Mouse (Mus musculus): Measurements from ENCODE around the gene Fmo5. TPM values are rescaled to one million over a fixed set of nuclear protein-coding genes. Genes with fewer than 3 reads are reported as not detected.
A peak's percentile ranks its signal among the peaks of the same experiment; 100 is the strongest.

The Fmo5 gene
- polyA plus RNA-seq (2014; fragmentation: Nextera tagmentation; extraction: Ambion mirVana): 13.1 and 13.6 TPM in 2 replicates

DNA sequence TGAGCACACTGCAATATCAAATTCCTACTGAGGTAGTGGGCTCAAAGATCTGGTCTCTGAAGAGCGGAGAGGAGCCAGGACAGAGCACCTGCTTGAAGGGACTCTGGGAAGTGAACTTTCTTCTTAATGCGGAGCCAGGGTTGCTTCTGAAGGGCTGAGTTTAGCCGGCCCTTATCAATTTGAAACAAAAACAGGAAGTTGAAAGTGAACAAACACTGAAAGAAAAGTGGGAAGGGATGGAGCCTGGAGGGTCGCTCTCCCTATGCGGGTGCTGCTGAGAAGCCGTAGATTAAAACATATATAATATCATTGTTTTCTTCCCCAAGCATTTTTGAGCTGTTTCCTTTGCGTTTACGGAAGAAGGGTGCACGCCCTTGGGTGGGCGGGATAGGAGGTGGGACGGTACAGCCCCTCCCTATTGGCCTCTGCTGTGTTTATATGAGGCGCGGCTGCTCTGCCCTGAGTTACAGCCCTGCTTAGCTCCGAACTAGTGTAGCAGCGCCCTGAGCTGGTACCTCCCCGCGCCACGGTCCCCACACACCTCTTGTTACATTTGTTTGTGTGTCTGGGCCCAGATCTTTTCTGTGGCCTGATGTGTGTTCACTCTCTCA is at the start of gene Fmo5:
Gene Fmo5 (plus strand): TSS at position 414 of the 611 bp plus-strand sequence.
- 0 out of 2 replicates have a peak within 1 kb of the TSS, but pooled peaks have one; percentile 6 for H3K27ac ChIP-seq (ENCODE audit: low read depth)
- no peaks in the 10 kb centered on the region for H3K9me3 ChIP-seq (ENCODE audit: control insufficient read depth, low read length)
- H3K36me3 ChIP-seq (ENCODE audit: control insufficient read depth, insufficient read depth, low read length): no peaks in the 10 kb centered on the region
- H3K4me2 ChIP-seq (ENCODE audit: low read length): peak within 1 kb of the TSS; percentile 80
- H3K9ac ChIP-seq (ENCODE audit: low read length): peak within 1 kb of the TSS; percentile 32
- ATAC-seq (replicated peaks; ENCODE audit: low FRiP score, low TSS enrichment, low read depth) (peak; percentile 93), DNase-seq (ENCODE audit: low spot score) (peak; percentile 77)
- no peaks in the 10 kb centered on the region; the same call in 1 of the 2 replicates for H3K4me1 ChIP-seq (replicated peaks; ENCODE audit: control insufficient read depth, insufficient read depth, low read length)
- 1% methylated on average over 18 of the region's 18 CpGs for WGBS
- H3K4me3 ChIP-seq (ENCODE audit: low read depth, low read length): peak within 1 kb of the TSS; percentile 52
- no peaks in the 10 kb centered on the region for H3K27me3 ChIP-seq (replicated peaks; ENCODE audit: control insufficient read depth, insufficient read depth, low read length)

DNA sequence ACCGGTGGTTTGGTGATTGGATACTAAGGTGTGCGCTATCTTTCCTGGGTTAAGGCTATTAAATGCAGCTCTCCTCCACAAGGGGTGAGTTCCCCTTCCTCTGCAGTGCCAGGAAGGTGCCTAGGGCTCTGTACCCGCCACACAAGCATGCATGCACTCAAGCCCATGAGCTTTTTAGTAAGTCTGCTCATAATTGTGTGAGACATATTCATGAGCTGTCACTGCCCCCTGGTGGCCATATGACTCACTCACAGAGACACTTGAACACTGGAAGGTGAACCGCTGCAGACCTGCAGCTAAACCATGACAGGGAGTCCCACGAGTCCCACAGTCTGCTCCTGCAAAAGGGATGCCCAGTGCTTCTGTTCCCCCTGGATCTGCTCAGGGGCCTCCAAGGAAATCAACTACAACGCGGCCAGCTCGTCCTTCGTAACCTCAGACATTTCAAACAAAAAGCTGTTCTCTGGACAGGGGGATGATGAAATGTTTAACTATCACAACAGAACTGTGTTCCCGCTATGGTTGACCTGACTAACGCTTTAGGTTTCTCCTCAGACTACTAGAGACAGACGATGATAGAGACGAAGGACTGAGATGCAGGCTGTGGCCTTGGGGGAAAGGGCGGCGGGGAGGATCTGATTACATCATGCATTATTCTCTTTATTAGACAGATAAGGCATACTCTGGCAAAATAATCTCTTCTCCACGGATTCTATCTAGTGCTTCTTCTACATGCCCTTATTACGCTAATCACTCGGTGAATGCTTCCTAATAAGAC is 43.0 kb upstream of the Fmo5 start:
- Histone ChIP-seq H3K9me3 (ENCODE audit: control insufficient read depth, low read length) (no peaks in the 10 kb centered on the region), H3K4me2 (ENCODE audit: low read length) (no peak overlapping the region), H3K27me3 (replicated peaks; ENCODE audit: control insufficient read depth, insufficient read depth, low read length) (no peaks in the 10 kb centered on the region), H3K27ac (ENCODE audit: low read depth) (no peak overlapping the region), H3K4me3 (ENCODE audit: low read depth, low read length) (no peak overlapping the region), H3K9ac (ENCODE audit: low read length) (no peak overlapping the region), H3K36me3 (ENCODE audit: control insufficient read depth, insufficient read depth, low read length) (peaks cover 30% of the 10 kb centered on the region), H3K4me1 (replicated peaks; ENCODE audit: control insufficient read depth, insufficient read depth, low read length) (0 out of 2 replicates have a peak, but pooled peaks cover 4% of the 10 kb centered on the region)
- DNase-seq (ENCODE audit: low spot score) (peak; percentile 87), ATAC-seq (replicated peaks; ENCODE audit: low FRiP score, low TSS enrichment, low read depth) (peak; percentile 60; the same call in 1 of the 2 replicates)
- 57% methylated on average over 18 of the region's 18 CpGs for WGBS

DNA sequence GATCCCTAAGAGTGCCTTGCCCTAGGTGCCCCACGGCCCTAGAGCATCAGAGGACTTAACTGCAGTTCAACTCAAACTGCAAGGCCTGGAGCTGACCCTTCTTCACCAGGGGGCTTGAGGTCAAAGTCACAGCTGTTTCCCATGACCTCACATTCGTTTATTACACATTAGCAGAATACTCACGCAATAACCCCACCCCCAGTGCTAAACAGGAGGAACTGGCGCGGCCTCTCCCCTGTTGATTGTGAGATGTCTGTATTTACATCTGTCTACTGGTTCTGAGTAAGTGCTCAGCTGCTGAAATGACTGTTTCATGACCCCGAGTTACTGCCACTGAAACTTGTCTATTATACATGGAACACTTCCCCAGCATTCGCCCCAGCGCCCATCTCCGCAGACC is 40.9 kb upstream of the Fmo5 start:
- 57% methylated on average over 9 of the region's 9 CpGs for WGBS
- Histone ChIP-seq H3K36me3 (ENCODE audit: control insufficient read depth, insufficient read depth, low read length) (peaks cover 19% of the 10 kb centered on the region), H3K27me3 (replicated peaks; ENCODE audit: control insufficient read depth, insufficient read depth, low read length) (no peaks in the 10 kb centered on the region), H3K9me3 (ENCODE audit: control insufficient read depth, low read length) (no peaks in the 10 kb centered on the region), H3K4me1 (replicated peaks; ENCODE audit: control insufficient read depth, insufficient read depth, low read length) (0 out of 2 replicates have a peak, but pooled peaks cover 4% of the 10 kb centered on the region), H3K4me3 (ENCODE audit: low read depth, low read length) (no peak overlapping the region), H3K4me2 (ENCODE audit: low read length) (no peak overlapping the region), H3K27ac (ENCODE audit: low read depth) (no peak overlapping the region), H3K9ac (ENCODE audit: low read length) (no peak overlapping the region)
- DNase-seq (ENCODE audit: low spot score): no peak
- no peak for ATAC-seq (replicated peaks; ENCODE audit: low FRiP score, low TSS enrichment, low read depth)

DNA sequence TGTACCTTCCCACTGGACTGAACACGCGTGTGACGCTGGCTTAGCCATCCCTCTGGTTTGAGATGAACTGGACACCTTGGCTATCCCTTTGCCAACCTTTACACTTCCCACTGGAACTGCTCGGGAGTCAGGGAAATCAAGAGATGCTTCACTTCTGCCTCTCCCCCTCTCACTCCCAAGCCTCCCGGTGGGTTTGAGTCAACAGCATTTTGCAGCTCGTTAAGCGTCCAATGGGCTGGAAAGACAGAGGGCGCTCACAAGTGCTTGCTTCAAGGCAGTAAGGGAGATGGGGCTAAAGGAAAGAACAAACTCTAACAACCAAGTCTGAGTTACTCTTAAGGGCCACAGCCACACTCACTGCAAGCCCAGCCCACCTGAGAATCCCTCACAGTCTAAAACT is 37.9 kb upstream of the Fmo5 start:
- ATAC-seq (replicated peaks; ENCODE audit: low FRiP score, low TSS enrichment, low read depth) (no peak), DNase-seq (ENCODE audit: low spot score) (no peak)
- WGBS: 68% methylated on average over 8 of the region's 8 CpGs
- Histone ChIP-seq H3K4me3 (ENCODE audit: low read depth, low read length) (no peak overlapping the region), H3K4me1 (replicated peaks; ENCODE audit: control insufficient read depth, insufficient read depth, low read length) (0 out of 2 replicates have a peak, but pooled peaks cover 4% of the 10 kb centered on the region), H3K4me2 (ENCODE audit: low read length) (no peak overlapping the region), H3K9me3 (ENCODE audit: control insufficient read depth, low read length) (no peaks in the 10 kb centered on the region), H3K27ac (ENCODE audit: low read depth) (no peak overlapping the region), H3K36me3 (ENCODE audit: control insufficient read depth, insufficient read depth, low read length) (peaks cover 23% of the 10 kb centered on the region), H3K9ac (ENCODE audit: low read length) (no peak overlapping the region), H3K27me3 (replicated peaks; ENCODE audit: control insufficient read depth, insufficient read depth, low read length) (no peaks in the 10 kb centered on the region)

DNA sequence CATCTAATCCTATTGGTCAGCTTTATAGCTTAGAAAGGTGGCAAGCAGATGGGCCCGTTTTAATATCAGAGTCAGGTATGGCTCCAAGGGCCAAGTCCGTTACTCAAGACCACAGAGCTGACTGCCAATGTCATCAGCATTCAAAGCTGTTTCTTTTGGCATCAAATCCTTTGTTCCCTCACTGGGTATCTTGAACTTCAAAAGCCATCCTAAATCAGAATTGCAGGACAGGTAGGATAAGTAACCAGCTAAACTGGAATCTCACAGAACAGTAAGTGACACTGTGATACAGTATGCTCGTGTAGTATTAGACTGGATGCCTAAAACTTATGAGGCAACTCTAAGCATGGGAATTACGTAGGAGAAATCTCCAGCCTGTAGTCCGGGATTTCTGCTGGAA is 35.5 kb upstream of the Fmo5 start:
- Histone ChIP-seq H3K36me3 (ENCODE audit: control insufficient read depth, insufficient read depth, low read length) (peaks cover 23% of the 10 kb centered on the region), H3K9me3 (ENCODE audit: control insufficient read depth, low read length) (no peaks in the 10 kb centered on the region), H3K4me2 (ENCODE audit: low read length) (no peak overlapping the region), H3K4me1 (replicated peaks; ENCODE audit: control insufficient read depth, insufficient read depth, low read length) (0 out of 2 replicates have a peak, but pooled peaks cover 1% of the 10 kb centered on the region), H3K27ac (ENCODE audit: low read depth) (no peak overlapping the region), H3K4me3 (ENCODE audit: low read depth, low read length) (no peak overlapping the region), H3K9ac (ENCODE audit: low read length) (no peak overlapping the region), H3K27me3 (replicated peaks; ENCODE audit: control insufficient read depth, insufficient read depth, low read length) (no peaks in the 10 kb centered on the region)
- DNase-seq (ENCODE audit: low spot score) (no peak), ATAC-seq (replicated peaks; ENCODE audit: low FRiP score, low TSS enrichment, low read depth) (no peak)
- 95% methylated on average over 5 of the region's 5 CpGs for WGBS

DNA sequence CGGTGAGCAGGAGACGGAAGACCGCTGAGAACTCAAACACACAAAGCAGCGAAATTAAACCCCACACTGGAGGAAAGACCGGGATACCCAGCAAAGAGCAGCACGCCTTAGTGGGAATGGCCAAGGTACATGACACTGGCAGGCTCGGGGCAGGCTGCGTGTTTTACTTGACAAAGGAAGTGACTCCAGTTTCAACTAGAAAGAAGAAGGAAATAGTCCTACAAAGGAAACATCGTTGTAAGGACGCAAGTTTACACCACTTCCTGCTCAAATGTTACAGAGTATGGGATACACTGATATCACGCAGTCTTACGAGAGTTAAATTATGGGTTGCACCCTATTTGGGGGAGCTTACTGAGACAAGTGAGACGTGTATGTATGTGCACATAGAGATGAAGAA is 34.5 kb upstream of the Fmo5 start:
- Histone ChIP-seq H3K4me3 (ENCODE audit: low read depth, low read length) (no peak overlapping the region), H3K4me2 (ENCODE audit: low read length) (no peak overlapping the region), H3K36me3 (ENCODE audit: control insufficient read depth, insufficient read depth, low read length) (peaks cover 23% of the 10 kb centered on the region), H3K27me3 (replicated peaks; ENCODE audit: control insufficient read depth, insufficient read depth, low read length) (no peaks in the 10 kb centered on the region), H3K27ac (ENCODE audit: low read depth) (no peak overlapping the region), H3K9me3 (ENCODE audit: control insufficient read depth, low read length) (no peaks in the 10 kb centered on the region), H3K4me1 (replicated peaks; ENCODE audit: control insufficient read depth, insufficient read depth, low read length) (no peaks in the 10 kb centered on the region), H3K9ac (ENCODE audit: low read length) (no peak overlapping the region)
- ATAC-seq (replicated peaks; ENCODE audit: low FRiP score, low TSS enrichment, low read depth) (no peak), DNase-seq (ENCODE audit: low spot score) (no peak)
- 90% methylated on average over 13 of the region's 13 CpGs for WGBS

DNA sequence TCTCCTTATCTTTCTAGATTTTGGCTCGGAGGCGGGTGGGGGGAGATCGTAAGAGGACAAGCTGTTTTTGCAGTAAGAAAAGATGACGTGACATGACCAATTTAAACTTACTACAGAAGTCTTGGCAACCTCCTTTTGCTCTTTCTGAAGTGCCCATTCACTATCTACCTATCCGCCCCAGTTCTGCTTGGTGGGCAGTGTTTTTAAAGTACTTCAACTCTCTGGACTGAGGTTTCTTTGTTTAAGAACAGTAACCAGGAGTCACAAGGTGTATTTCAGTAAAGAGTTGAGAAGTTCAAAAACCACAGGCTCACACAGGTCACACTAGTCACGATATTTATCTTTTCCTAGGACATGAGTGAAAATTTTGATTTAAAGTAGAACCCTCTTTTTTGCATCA is 33.5 kb upstream of the Fmo5 start:
- H3K4me2 ChIP-seq (ENCODE audit: low read length): no peak overlapping the region
- no peak overlapping the region for H3K4me3 ChIP-seq (ENCODE audit: low read depth, low read length)
- H3K4me1 ChIP-seq (replicated peaks; ENCODE audit: control insufficient read depth, insufficient read depth, low read length): no peaks in the 10 kb centered on the region
- no peak overlapping the region for H3K27ac ChIP-seq (ENCODE audit: low read depth)
- DNase-seq (ENCODE audit: low spot score) (no peak), ATAC-seq (replicated peaks; ENCODE audit: low FRiP score, low TSS enrichment, low read depth) (no peak)
- 90% methylated on average over 6 of the region's 6 CpGs for WGBS
- H3K9me3 ChIP-seq (ENCODE audit: control insufficient read depth, low read length): no peaks in the 10 kb centered on the region
- no peaks in the 10 kb centered on the region for H3K27me3 ChIP-seq (replicated peaks; ENCODE audit: control insufficient read depth, insufficient read depth, low read length)
- peaks cover 23% of the 10 kb centered on the region for H3K36me3 ChIP-seq (ENCODE audit: control insufficient read depth, insufficient read depth, low read length)
- no peak overlapping the region for H3K9ac ChIP-seq (ENCODE audit: low read length)

DNA sequence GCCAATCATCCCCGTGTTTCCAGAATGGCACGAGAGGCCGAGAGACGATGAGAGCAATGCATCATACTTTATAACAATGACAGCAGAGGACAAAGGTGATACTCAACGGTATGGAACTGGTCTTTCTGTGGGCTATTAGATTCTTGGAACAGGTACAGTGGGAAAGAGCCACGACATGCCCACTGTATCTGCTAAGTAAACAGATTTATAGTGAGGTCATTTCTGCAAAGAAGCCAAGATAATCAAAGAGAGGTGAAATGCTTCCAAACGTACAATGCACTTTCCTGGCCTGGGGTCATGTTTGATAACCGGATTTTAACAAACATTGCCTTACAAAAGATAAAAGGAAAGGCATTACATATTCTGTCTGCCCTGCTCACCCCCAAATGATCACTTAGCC is 31.8 kb upstream of the Fmo5 start:
- H3K9ac ChIP-seq (ENCODE audit: low read length): no peak overlapping the region
- WGBS: 74% methylated on average over 8 of the region's 8 CpGs
- peaks cover 18% of the 10 kb centered on the region; the same call in 1 of the 2 replicates for H3K36me3 ChIP-seq (ENCODE audit: control insufficient read depth, insufficient read depth, low read length)
- no peak overlapping the region for H3K4me2 ChIP-seq (ENCODE audit: low read length)
- DNase-seq (ENCODE audit: low spot score) (no peak), ATAC-seq (replicated peaks; ENCODE audit: low FRiP score, low TSS enrichment, low read depth) (no peak)
- no peak overlapping the region for H3K27ac ChIP-seq (ENCODE audit: low read depth)
- H3K9me3 ChIP-seq (ENCODE audit: control insufficient read depth, low read length): no peaks in the 10 kb centered on the region
- no peak overlapping the region for H3K4me3 ChIP-seq (ENCODE audit: low read depth, low read length)
- no peaks in the 10 kb centered on the region for H3K27me3 ChIP-seq (replicated peaks; ENCODE audit: control insufficient read depth, insufficient read depth, low read length)
- no peaks in the 10 kb centered on the region for H3K4me1 ChIP-seq (replicated peaks; ENCODE audit: control insufficient read depth, insufficient read depth, low read length)
